Mouse (Mus musculus) limb, embryonic 11.5 days (tissue): ENCODE data around the gene Rplp0. TPM values are rescaled to one million over a fixed set of nuclear protein-coding genes. Genes with fewer than 3 reads are reported as not detected.

ENCODE experiments used
- ATAC-seq: fragments of 200-750 bp; cut with Nextera tagmentation; 2 replicates; pipeline ENCODE4 v1.8.0; 2017; ENCODE audit warnings: low read depth; ENCODE audit not compliant: insufficient number of reproducible peaks, low FRiP score, low TSS enrichment
- DNase-seq: peaks from one replicate; pipeline ENCODE4 v3.0.0-alpha.2; 2015; ENCODE audit warnings: low spot score
- H3K27ac ChIP-seq: fragments of 300-500 bp; sonication (generic); replicated peaks from 2 replicates; pipeline ENCODE4 v1.5.1; 2014; ENCODE audit warnings: low read depth, mild to moderate bottlenecking, low read length
- H3K27me3 ChIP-seq: fragments of 300-500 bp; sonication (generic); 2 replicates; pipeline ENCODE4 v1.6.1; 2014; ENCODE audit warnings: mild to moderate bottlenecking, low read length, mixed read lengths; ENCODE audit not compliant: control insufficient read depth, insufficient read depth
- H3K36me3 ChIP-seq: fragments of 300-500 bp; sonication (generic); 2 replicates; pipeline ENCODE4 v1.6.1; 2014; ENCODE audit warnings: mild to moderate bottlenecking, low read length, moderate library complexity, mixed read lengths; ENCODE audit not compliant: control insufficient read depth, insufficient read depth
- H3K4me1 ChIP-seq: fragments of 300-500 bp; sonication (generic); 2 replicates; pipeline ENCODE4 v1.6.1; 2014; ENCODE audit warnings: low read length, mixed read lengths; ENCODE audit not compliant: control insufficient read depth, insufficient read depth
- H3K4me2 ChIP-seq: fragments of 300-500 bp; sonication (generic); 2 replicates; pipeline ENCODE4 v1.6.1; 2014; ENCODE audit warnings: low read depth, mild to moderate bottlenecking, moderate library complexity; ENCODE audit not compliant: severe bottlenecking
- H3K4me3 ChIP-seq: fragments of 300-500 bp; sonication (generic); 2 replicates; pipeline ENCODE4 v1.5.1; 2014; ENCODE audit warnings: low read depth, low read length
- H3K9ac ChIP-seq: fragments of 300-500 bp; sonication (generic); 2 replicates; pipeline ENCODE4 v1.6.1; 2014; ENCODE audit warnings: mild to moderate bottlenecking, low read length
- H3K9me3 ChIP-seq: fragments of 300-500 bp; sonication (generic); 2 replicates; pipeline ENCODE4 v1.6.1; 2016; ENCODE audit warnings: low read length; ENCODE audit not compliant: control insufficient read depth
- WGBS: fragments of 180-500 bp; shearing (Covaris S2); extraction: QIAGEN DNeasy Blood & Tissue Kit; methylation state at CpG from one replicate; pipeline ENCODE4 v1.1.7; 2014; 5-methylcytosine and 5-hydroxymethylcytosine counted together
- microRNA-seq: library from miRNA; unstranded; fragments of <30 nt; microRNA quantifications from one replicate; pipeline ENCODE4, GENCODE M21; 2016
- polyA plus RNA-seq: library from polyadenylated mRNA; unstranded; fragments of >200 nt; fragmentation: Nextera tagmentation; extraction: Ambion mirVana; gene quantifications from 2 replicates; pipeline ENCODE4 v1.2.1, GENCODE M21; 2014

The Rplp0 gene
- polyA plus RNA-seq, 1 experiment from 2014 or later, result 1,526 TPM

- no peak for ATAC-seq
- 87% methylated on average over 11 of the region's 11 CpGs for WGBS
These were observed 31.8 kb downstream of the Rplp0 start for GRCm38 (mm10) chr5:115591028-115591427.

GRCm38 (mm10) chr5:115591506-115591905, 32.2 kb downstream of the Rplp0 start:
- WGBS, result 93% methylated on average over 2 of the region's 2 CpGs

More at GRCm38 (mm10) chr5:115591028-115591427, 31.8 kb downstream of the Rplp0 start:
- Histone ChIP-seq H3K4me3 (no peak overlapping the region), H3K27me3 (no peaks in the 10 kb centered on the region), H3K4me2 (no peak overlapping the region), H3K9ac (no peak overlapping the region), H3K4me1 (no peaks in the 10 kb centered on the region), H3K36me3 (peaks cover 62% of the 10 kb centered on the region), H3K27ac (no peak overlapping the region), H3K9me3 (no peaks in the 10 kb centered on the region)
- no peak for DNase-seq

GRCm38 (mm10) chr5:115603561-115603960, 44.3 kb downstream of the Rplp0 start:
- Histone ChIP-seq H3K9me3 (no peaks in the 10 kb centered on the region), H3K27ac (no peak overlapping the region), H3K4me3 (no peak overlapping the region), H3K36me3 (peaks cover 49% of the 10 kb centered on the region), H3K27me3 (no peaks in the 10 kb centered on the region), H3K4me2 (no peak overlapping the region), H3K4me1 (no peaks in the 10 kb centered on the region), H3K9ac (no peak overlapping the region)
- DNase-seq, result no peak
- no peak for ATAC-seq
- WGBS, result 90% methylated on average over 6 of the region's 6 CpGs

More at GRCm38 (mm10) chr5:115591506-115591905, 32.2 kb downstream of the Rplp0 start:
- Histone ChIP-seq H3K27ac (no peak overlapping the region), H3K4me1 (no peaks in the 10 kb centered on the region), H3K27me3 (no peaks in the 10 kb centered on the region), H3K4me3 (no peak overlapping the region), H3K4me2 (no peak overlapping the region), H3K36me3 (peaks cover 61% of the 10 kb centered on the region), H3K9ac (no peak overlapping the region), H3K9me3 (no peaks in the 10 kb centered on the region)
- ATAC-seq (no peak), DNase-seq (no peak)

GRCm38 (mm10) chr5:115611566-115611965, 52.3 kb downstream of the Rplp0 start:
- Histone ChIP-seq H3K4me3 (no peak overlapping the region), H3K27ac (no peak overlapping the region), H3K9ac (no peak overlapping the region), H3K4me1 (no peaks in the 10 kb centered on the region), H3K36me3 (peaks cover 64% of the 10 kb centered on the region), H3K9me3 (no peaks in the 10 kb centered on the region), H3K27me3 (no peaks in the 10 kb centered on the region), H3K4me2 (no peak overlapping the region)
- ATAC-seq (no peak), DNase-seq (no peak)
- WGBS, result 94% methylated on average over 11 of the region's 11 CpGs

Small RNA genes within 50 kb of the gene (microRNA-seq; reads per million reads assigned to microRNA genes)
- gene Mir7029, result not detected

Other genes starting within 250 kb of the Rplp0 start
- 417 and 433 TPM in 2 replicates for gene Srsf9, start 232.3 kb upstream of the Rplp0 start, polyA plus RNA-seq
- 42.5 and 46.7 TPM in 2 replicates for gene Gatc, start 218.3 kb upstream of the Rplp0 start, polyA plus RNA-seq
- gene Triap1, start 218.2 kb upstream of the Rplp0 start, polyA plus RNA-seq, result 59.8 and 64.4 TPM in 2 replicates
- 712 and 734 TPM in 2 replicates for gene Cox6a1, start 210.5 kb upstream of the Rplp0 start, polyA plus RNA-seq
- 45.9 and 48.3 TPM in 2 replicates for gene Msi1, start 129.9 kb upstream of the Rplp0 start, polyA plus RNA-seq
- not detected in 2 replicates for gene Pla2g1b, start 93.2 kb upstream of the Rplp0 start, polyA plus RNA-seq
- gene Sirt4, start 74.7 kb upstream of the Rplp0 start, polyA plus RNA-seq, result 19.2 and 19.7 TPM in 2 replicates
- gene Pxn, start 52.8 kb upstream of the Rplp0 start, polyA plus RNA-seq, result 13.5 and 17.7 TPM in 2 replicates
- gene Gcn1l1, start 5.8 kb downstream of the Rplp0 start, polyA plus RNA-seq, result 39.6 and 44.5 TPM in 2 replicates
- 17.0 and 17.9 TPM in 2 replicates for gene Rab35, start 72.4 kb downstream of the Rplp0 start, polyA plus RNA-seq
- gene Bicdl1, start 172.2 kb downstream of the Rplp0 start, polyA plus RNA-seq, result 6.9 TPM in 2 replicates